Mouse (Mus musculus) c-Kit-positive CD71-positive TER-119-positive erythroid progenitor cells, embryonic 14.5 days (primary cell): Measurements from ENCODE around the gene Lat2.
A peak's percentile ranks its signal among the peaks of the same experiment; 100 is the strongest.

Experiments
- DNase-seq: peaks from one replicate; pipeline ENCODE4 v3.0.0-alpha.2; 2013; ENCODE audit warnings: low spot score

Lat2 gene

DNA sequence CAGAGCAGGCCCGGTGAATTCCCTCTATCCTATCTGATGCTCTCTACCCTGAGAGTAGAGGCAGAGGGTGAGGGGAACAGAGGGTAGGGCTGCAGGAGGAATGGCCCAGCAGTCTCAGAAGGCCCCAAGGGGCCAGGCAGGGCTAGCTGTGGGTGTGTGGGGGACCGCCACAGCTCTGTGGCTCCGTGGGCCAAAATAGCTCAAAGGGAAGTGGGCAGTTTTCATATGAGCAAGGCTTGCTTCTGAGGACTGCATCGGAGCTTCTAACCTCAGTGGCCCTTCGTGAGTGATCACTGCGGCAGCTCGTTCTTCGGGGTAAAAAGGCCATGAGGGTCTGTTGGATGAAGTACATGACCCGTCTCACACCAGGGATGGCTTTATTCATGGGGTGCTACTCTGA, 1.1 kb downstream of the Lat2 start:
- DNase-seq: no peak

DNA sequence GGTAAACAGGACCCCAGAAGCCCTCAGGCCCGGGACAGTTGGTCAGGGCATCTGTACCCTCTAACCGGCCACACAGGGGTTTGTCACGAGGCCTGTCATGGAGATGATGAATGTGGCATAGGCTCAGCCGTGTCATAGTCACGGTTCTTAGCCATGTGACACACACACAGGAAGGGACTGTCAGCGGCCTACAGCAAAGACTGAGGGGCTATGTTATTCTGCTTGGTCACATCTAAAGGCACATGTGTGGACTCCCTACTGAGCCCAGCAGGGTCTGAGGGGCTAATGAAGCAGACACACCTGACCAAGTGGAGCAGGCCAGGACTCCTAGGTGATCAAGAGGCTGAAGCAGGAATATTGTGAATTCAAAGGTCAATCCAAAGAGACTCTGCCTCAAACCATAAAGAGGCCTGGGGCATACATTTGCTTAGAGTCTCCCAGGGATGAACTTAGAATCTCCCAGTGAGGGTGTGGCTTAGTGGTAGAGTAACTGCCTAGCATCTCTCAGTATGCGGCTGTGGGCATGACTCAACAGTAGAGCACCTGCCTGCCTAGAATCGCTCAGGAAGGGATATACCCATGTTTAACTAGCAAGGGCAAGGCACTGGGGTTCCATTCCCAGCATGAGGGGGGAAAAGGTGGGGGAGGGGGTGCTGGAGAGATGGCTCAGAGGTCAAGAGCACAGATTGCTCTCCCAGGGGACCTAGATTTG, 2.9 kb downstream of the Lat2 start:
- DNase-seq: no peak

DNA sequence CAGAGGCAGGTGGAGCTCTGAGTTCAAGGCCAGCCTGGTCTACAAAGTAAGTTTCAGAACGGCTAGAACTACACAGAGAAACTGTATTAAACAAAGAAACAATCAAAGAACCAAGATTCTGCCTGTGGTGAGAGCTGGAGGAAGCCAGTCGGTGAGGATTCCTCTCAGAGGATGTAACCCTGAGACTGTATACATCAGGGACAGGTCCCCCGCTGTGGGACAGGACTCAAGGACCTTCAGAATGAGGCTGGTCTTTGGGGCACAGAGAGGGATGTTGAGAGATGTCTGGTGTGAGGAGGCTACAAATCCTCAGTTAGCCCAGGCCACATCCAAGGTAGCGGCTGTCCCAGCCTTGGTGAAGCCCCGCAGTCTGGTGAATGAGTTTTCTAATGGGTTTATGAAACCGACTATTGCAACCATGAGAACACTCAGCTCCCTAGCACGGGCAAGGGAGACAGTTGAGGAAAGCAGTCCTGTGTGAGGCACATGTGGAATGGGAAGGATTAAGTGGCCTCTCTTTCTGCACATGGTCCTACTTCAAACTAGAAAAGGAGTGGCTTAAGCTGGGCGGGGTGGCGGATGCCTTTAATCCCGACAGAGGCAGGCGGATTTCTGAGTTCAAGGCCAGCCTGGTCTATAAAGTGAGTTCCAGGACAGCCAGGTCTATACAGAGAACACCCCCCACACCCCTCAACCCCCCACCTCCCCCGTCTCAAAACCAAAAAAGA, 4.7 kb downstream of the Lat2 start:
- DNase-seq: no peak

DNA sequence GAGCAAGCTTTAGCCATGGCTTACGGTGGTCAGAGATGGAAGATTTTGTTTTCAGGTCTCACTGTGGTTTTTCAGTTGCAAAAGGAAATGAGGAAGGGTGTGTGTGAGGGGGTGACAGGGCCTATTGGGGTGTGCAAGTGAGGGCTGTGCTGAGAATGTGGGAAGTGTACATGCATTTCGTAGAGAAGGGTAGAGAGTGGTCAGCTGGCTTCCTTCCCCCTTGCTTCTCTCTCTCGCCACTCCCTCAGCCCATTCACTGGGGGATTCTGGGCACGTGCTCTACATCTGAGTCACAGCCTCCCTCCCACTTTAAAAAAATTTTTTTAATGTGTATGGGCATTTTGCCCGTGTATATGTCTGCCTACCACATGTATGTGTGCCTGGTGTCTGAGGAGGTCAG, 7.7 kb downstream of the Lat2 start:
- no peak for DNase-seq

DNA sequence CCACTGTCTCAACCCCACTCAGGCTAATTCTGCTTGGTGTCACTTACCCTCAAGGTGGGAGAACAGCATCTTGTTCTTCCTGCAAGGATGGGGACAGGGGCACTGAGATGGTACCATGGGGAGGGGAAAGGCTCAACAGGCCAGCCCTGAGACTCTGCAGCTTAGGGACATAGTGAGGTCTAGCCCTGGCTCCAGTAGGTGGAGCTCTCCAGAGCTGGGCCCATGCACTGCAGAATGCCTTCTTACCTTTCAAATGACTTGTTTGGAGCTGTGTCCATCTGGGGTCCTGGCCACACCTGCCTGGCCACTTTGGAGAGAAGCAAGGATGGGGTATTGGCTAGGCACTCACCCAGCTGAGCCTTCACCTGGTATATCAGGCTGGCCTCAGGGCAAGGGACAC, 8.5 kb downstream of the Lat2 start:
- DNase-seq: no peak

DNA sequence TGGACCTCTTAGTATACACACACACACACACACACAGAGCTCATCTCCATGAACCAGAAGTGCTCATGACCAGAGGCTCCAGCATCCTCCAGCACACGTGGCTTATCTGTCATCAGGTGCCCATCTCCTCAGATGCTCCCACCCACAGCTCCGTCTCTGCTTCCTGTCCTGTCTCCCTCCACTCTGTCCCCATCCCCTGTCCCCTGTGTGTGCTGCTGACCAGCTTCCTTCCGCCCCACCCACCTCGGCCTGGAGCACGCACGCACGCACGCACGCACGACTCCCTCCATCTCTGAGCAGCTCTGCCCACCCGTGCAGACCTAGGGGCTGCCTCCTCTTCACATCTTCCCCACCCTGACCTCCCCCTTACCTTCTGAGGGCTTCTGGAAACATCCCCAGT, 10.4 kb downstream of the Lat2 start:
- no peak for DNase-seq

DNA sequence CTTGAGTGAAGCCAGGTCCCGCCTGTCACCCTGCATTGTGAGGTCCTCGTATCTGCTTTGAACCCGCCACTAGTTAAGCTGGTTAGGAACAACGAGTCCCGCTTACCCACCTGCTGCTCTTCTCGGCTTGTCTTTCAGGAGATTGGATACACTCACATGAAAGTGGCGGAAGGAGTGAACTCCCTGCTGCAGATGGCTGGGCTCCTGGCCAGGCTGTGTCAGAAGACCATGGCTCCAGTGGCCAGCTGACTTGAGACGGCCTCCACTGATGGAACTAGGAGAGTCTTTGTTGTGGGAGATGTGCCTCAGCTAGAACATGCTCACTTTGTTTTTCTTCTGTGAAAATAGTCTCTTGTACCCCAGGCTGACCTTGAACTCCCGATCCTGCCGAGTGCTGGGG, 17.1 kb downstream of the Lat2 start:
- no peak for DNase-seq

DNA sequence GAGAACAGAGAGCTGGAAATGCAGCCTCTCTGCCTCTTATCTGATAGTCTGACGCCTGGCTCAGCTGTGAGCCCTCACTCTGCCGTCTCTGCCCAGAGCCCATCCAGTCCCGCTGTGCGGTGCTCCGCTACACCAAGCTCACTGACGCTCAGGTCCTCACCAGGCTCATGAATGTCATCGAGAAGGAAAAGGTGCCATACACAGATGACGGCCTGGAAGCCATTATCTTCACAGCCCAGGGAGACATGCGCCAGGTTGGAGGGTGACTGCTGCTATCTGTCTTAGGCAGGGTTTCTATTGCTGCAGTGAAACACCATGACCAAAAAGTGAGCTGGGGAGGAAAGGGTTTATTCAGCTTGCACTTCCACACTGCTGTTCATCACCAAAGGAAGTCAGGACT, 21.7 kb downstream of the Lat2 start:
- peak; percentile 74 for DNase-seq

DNA sequence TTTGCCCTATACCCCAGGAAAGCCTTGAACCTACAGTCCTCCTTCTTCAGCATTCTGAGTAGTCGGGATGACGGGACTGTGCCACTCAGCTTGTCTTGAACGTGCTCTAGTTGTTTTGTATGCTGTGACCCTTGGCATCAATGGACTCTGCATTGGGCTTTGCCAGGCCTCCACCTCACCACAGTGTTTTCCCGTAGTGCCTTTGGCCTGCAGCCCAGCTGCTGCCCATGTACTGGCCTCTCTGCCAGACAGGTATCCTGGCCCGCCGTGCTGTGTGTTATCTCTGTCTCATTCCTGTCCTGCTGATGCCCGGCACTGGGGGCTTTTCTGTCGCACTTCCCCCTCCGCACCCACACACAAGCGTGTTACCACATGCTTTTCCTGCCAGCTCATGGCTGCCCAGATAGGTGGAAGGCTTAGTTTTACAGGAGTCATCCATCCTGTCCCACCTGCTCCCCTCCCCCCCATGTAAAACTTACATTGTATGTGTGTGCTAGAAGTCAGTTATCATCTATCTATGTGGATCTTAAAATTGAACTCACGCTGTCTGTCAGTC, 22.7 kb downstream of the Lat2 start:
- DNase-seq: no peak

DNA sequence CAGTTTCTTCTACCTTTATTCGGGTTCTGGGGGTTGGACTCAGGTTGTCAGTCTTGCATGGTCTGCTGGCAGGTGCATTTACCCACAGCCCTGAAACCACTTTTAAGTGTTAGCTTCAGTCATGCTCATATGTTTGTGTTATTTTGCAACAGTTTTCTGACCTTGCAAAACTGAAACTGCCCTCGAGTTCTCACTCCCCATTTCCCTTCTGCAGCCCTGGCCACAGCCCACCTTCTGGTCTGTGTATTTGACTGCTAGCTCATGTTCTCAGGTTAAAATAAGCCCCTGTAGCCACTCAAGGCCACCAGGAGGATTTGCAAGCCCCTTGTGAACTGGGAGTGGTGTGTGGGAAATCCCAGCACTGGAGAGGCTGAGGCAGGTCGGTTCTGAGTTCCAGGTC, 24.9 kb downstream of the Lat2 start:
- no peak for DNase-seq

DNA sequence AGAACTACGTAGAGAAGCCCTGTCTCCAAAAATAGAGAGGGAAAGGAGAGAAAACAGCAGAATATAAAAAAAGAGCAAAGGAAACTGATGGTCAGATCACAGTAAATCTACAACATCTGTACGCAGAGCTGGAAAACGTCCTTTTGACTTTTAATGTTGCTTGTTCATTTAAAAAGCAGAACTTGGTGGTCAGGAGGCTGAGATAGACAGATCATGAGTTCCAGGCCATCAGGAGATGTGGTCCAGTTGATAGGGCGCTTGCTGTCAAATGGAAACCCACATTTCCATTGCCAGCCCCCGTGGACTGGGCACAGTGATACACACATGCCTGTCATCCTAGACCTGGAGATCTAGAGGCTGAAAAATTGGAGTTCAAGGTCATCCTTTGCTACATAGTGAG, 30.0 kb downstream of the Lat2 start:
- DNase-seq: no peak

DNA sequence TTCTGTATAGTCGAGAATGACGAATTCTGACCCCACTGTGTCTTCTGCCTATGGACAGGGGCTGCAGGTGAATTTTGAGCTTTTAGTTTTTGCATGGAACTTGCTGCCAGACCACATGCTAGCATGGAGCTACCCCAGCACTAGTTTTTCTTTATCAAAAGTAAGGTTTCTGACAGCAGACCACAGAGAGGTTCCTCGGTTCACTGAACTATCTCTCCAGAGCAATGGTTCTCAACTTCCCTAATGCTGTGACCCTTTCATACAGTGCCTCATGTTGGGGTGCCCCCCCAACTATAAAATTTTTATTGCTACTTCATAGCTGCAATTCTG, 31.0 kb downstream of the Lat2 start:
- DNase-seq: no peak

DNA sequence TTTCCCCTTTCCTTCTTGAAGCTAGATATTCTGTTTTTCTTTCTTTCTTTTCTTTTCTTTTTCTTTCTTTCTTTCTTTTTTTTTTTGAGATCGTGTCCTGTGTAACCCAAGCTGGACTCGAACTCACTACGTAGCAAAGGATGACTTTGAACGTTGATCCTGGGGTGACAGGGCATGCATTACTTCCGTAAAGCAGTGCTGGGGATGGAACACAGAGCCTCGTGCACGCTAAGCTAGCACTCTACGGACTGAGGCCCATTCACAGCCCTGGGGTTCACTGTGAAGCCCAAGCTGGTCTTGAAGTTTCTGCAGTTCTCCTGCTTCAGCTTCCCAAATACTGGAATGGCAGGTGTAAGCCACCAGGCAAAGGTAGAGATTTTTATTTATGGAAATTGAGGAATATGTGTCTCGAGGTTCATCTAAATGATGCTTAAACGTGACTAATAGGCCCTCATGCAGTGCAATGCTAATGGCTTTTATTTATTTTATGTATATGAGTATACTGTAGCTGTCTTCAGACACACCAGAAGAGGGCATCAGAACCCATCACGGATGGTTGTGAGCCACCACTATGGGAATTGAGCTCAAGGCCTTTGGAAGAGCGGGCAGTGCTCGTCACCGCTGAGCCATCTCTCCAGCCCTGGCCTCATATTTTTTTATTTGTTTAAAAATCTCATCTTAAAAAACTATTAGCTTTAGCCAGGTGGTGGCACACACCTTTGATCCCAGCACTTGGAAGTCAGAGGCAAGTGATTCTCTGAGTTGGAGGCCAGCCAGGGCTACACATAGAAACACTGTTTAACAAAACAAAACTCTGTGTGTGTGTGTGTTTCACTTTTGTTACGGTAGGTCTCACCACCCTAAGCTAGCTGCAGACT, 31.6 kb downstream of the Lat2 start:
- DNase-seq: peak; percentile 16

DNA sequence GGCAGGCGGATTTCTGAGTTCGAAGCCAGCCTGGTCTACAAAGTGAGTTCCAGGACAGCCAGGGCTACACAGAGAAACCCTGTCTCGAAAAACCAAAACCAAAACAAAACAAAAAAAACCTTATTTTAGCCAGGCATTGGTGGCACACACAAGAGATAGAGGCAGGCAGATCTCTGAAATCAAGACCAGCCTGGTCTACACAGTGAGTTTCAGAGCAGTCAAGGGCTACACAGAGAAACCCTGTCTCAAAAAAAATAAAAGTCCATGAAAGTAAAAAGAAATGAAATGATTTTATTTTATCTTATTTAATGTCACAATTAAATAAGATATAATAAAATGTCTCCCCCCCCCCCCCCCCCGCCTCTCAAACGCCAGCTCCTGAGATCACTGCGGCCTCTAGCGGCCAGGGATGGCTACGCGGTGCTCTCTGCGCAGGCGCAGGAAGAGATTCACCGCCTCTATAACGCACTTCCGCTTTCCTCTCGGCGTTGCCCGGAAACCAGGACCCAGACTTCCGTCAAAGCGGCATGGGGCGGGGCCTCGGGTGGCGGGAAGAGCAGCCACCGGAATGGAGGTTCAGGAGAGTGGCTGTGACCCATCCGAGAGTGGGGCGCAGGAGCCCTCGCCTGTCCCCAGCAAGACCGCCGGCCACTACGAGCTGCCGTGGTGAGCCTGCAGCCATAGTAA, 32.5 kb downstream of the Lat2 start:
- DNase-seq: peak; percentile 98

DNA sequence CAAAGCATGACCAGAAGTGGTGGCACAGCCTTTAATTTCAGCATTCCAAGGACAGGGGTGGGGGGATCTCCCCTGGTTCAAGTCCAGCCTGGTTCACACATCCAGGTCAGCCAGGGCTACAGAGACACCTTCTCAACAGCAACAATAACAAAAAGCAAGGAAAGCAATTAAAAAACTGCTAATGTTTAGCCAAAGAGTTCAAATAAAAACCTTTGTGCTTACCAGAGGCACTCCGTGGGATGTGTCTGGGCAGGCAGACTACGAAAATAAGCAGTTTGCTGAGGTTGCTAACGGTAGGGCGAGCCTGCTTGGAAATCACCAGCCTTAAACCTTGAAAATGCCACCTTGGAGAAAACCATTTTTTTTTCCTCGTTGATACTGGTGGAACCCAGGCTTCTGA, 33.7 kb downstream of the Lat2 start, which contains the start of gene Rfc2:
TSS of gene Rfc2 (plus strand) at position 221 of the 400 bp plus-strand sequence.
- DNase-seq: no peak

DNA sequence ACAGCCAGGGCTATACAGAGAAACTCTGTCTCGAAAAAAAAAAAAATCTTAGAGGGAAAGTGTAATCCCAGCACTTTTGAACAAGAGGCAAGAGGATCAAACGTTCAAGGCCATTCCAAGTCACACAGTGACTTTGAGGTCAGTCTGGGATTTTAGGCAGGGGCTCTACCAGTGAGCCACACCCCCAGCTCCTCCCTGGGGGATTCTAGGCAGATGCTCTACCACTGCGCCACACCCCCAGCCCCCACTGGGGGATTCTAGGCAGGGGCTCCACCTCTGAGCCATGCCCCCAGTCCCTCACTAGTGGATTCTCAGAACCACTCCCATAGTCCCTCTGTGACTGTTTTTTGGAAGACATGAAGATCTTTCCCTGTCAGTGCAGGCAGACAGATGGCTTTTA, 35.7 kb downstream of the Lat2 start:
- no peak for DNase-seq

DNA sequence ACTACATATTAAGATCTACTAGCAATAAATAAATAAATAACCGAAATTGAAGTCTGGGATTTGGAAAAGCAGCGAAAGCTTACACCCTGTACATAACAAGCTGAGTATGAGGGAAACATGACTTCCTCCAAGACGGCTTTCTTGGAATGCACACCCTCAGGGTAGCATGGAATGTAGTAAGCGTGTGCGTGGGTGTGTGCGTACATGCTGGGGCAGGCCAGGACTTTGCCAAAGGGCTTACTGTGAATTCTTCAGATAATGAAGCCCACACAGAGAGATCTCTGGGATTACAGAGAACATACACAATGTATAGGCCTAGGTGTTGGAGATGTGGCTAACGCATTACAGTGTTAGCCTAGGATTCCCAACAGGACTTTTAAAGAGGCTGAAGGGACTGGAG, 37.3 kb downstream of the Lat2 start:
- no peak for DNase-seq

DNA sequence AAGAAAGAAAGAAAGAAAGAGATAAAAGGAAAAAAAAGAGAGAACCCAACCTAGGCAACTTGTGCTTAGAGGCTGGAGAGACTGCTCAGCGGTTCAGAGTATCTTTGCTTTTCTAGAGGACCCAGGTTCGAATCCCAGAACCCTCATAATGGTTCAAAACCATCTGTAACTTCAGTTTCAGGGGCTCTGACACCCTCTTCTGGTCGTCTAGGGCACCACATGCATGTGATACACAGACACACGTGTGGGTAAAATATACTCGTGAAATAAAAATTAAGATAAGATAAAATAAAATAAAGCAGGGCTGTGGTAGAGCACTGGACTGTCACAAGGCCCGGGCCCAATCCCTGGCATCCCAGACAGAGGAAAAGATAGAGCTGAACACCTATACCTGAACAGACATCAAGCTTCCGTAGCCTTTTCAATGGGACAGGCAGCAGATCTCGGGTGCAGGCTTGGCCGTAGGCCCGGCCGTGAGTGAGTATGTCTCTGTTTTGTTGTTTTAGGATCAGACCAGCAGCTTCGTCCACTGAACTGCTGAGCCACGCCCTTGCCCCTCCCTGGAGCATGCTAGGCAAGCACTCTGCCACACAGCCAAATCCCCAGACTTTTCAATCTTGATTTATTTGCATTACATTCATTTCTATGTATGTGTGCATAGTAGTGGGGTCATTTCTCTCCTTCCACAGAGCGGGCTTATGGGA, 38.2 kb downstream of the Lat2 start:
- no peak for DNase-seq

DNA sequence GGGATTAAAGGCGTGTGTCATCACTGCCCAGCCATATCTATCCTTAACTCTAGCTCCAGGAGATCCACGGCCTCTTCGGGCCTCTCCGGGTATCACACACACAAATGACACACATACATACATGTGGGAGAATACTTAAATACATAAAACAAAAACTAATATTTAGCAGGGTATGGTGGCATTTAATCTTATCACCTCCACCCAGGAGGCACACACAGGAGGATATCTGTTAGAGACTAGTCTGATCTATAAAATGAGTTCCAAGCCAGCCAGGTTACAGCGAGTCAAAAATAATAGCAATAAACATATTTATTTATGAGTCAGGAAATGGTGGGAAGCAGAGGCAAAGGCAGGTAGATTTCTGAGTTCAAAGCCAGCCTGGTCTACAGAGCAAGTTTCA, 39.0 kb downstream of the Lat2 start:
- no peak for DNase-seq

DNA sequence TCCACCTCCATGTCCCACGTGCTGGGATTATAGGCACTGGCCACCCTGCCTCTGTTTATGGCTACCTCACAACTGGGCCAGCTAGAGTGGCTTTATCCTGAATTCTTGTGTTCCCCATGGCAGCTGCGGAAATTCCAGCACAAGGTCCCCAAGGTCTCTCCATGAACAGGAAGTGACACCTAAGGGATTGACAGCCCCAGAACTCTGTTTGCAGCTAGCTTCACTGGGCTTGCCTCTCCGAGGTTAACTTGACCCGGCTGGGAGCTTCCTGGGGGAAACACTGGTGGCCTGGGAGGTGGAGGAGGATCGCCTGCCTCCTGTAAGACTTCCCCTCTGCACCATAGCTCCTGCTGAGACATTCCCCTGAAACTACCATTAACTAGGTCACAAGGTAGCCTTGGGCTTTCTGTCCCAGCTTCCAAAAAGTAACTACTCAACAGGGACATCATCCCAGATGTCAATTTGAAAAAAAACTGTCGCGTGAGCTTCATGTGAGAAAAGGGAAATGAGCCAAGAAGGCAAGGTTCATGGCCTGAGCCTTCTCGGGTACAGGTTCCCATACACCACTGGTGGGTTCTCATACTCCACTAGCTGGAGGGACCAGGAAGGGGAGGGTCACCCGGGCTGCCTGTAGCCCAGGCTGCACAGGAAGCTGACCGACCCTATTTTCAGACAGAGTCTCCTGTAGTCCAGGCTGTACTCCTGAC, 42.2 kb downstream of the Lat2 start:
- no peak for DNase-seq
